ENCODE assay signal across 9 mouse cellular contexts in the genomic region with DNA sequence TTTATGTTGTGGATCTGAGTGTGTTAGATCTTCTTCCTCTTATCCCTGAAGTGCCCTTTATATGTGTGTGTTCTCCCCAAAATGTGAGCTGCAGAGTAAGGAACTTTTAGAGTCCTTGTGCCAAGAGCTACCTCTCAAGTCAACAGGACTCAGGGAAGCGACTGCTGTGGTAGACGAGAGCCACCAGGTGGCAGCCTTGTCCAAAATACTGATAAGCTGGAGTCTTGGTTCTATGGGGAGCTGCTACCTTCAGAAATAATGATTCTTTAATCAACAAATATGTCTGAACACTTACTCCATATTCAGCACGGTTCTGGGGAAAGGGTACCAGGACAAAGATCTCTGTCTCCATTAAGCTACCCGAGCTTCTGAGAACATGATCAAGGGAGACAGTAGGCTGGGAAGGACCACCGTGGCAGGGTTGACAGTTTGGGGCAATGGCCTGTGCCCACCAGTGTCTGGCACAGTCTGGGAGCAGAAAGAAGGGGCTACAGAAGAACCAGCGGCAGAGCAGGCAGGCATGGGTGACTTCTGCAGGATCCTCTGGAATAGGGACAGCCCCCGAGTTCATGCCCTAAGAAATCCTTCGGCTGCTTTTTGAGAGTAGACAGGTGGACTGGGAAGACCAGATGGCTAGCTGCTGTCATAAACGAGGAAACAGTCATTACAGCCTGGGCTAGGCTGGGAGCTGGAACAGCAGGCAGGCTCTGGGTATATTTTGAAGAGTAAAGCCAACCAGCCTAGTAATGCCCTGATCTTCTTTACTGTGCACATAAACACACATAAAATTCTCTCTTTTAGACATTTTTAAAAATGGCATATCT.
A peak's percentile ranks its signal among the peaks of the same experiment; 100 is the strongest.
DNase-seq lines count a peak whose midpoint lies in the region; ATAC-seq lines count a peak whose summit lies in the region.
"Had no signal": no experiment of that assay in that cellular context is flagged by ENCODE, and none has a peak within 500 bp of the region (broad histone marks: within the 10 kb centered on the region; RNA-seq: fewer than 3 reads in every experiment).

No protein-coding gene starts in this region.

- H3K4me2 ChIP-seq in forebrain, embryonic 11.5 days (ENCODE audit: low read depth, low read length, severe bottlenecking) = no peak overlapping the region
- H3K4me2 ChIP-seq: heart, embryonic 15.5 days had no signal

- 48% methylated on average over 9 of the region's 9 CpGs for WGBS in forebrain, embryonic 11.5 days
- WGBS in limb, embryonic 10.5 days = 41% methylated on average over 9 of the region's 9 CpGs

- H3K9me3 ChIP-seq in forebrain, embryonic 11.5 days (ENCODE audit: control insufficient read depth, low read length) = no peaks in the 10 kb centered on the region
- no peaks in the 10 kb centered on the region for H3K9me3 ChIP-seq in limb, embryonic 10.5 days (replicated peaks)
- H3K9me3 ChIP-seq: heart, embryonic 15.5 days had no signal

- no peaks in the 10 kb centered on the region for H3K4me1 ChIP-seq in forebrain, embryonic 11.5 days (replicated peaks; ENCODE audit: control insufficient read depth, insufficient read depth, low read length)
- H3K4me1 ChIP-seq in limb, embryonic 10.5 days = peaks cover 9% of the 10 kb centered on the region; the same call in 1 of the 2 replicates
- H3K4me1 ChIP-seq: heart, embryonic 15.5 days had no signal

- no peaks in the 10 kb centered on the region; the same call in 1 of the 2 replicates for H3K27me3 ChIP-seq in forebrain, embryonic 11.5 days (ENCODE audit: control insufficient read depth, insufficient read depth, low read length)
- H3K27me3 ChIP-seq in limb, embryonic 10.5 days (ENCODE audit: low read depth, poor library complexity, severe bottlenecking) = no peaks in the 10 kb centered on the region
- H3K27me3 ChIP-seq: heart, embryonic 15.5 days had no signal

- no peak for ATAC-seq in forebrain, embryonic 11.5 days (replicated peaks; ENCODE audit: low FRiP score)

- H3K36me3 ChIP-seq in forebrain, embryonic 11.5 days (ENCODE audit: control insufficient read depth, insufficient read depth, low read length) = no peaks in the 10 kb centered on the region
- no peaks in the 10 kb centered on the region for H3K36me3 ChIP-seq in limb, embryonic 10.5 days
- H3K36me3 ChIP-seq: heart, embryonic 15.5 days had no signal

- H3K27ac ChIP-seq in forebrain, embryonic 11.5 days (ENCODE audit: low read depth, low read length) = no peak overlapping the region
- H3K27ac ChIP-seq in limb, embryonic 10.5 days = no peak overlapping the region
- H3K27ac ChIP-seq: heart, embryonic 15.5 days had no signal

- peak; percentile 48 to 56 for DNase-seq in urinary bladder, adult 18-20 months (ENCODE audit: low spot score in 2 of 2)
- no peak for DNase-seq in urinary bladder, adult 2 months (ENCODE audit: low spot score)
- DNase-seq in c-Kit-positive CD71-negative TER-119-negative erythroid progenitor cells, embryonic 14.5 days (ENCODE audit: low read depth) = peak; percentile 77
- DNase-seq in forebrain, embryonic 11.5 days (ENCODE audit: low spot score) = peak; percentile 83
- peak; percentile 69 for DNase-seq in hindlimb bud, embryonic 11.5 days (ENCODE audit: extremely low spot score, low read depth, low spot score)
- DNase-seq in limb, embryonic 10.5 days (ENCODE audit: low spot score) = peak; percentile 81
- peak; percentile 60 for DNase-seq in ovary, postnatal 36 days (ENCODE audit: low spot score)
- peak; percentile 48 for DNase-seq in thymus, postnatal 25 days

- H3K9ac ChIP-seq in forebrain, embryonic 11.5 days (ENCODE audit: low read length) = no peak overlapping the region
- H3K9ac ChIP-seq: heart, embryonic 15.5 days had no signal

- no peak overlapping the region for H3K4me3 ChIP-seq in forebrain, embryonic 11.5 days (ENCODE audit: low read depth, low read length)
- H3K4me3 ChIP-seq in limb, embryonic 10.5 days = no peak overlapping the region
- H3K4me3 ChIP-seq: heart, embryonic 15.5 days had no signal
